Mouse (Mus musculus) myocyte (in vitro differentiated cells): ENCODE results near the gene 2410137M14Rik.

Experiments used
- POLR2A ChIP-seq: IDR thresholded peaks from one replicate; pipeline ENCODE4 v1.6.1; 2011; ENCODE audit warnings: low read depth, mild to moderate bottlenecking, control low read depth, moderate library complexity; ENCODE audit not compliant: insufficient read length
- TCF12 ChIP-seq: IDR thresholded peaks from one replicate; pipeline ENCODE4 v1.6.1; 2011; ENCODE audit warnings: mild to moderate bottlenecking, control low read depth; ENCODE audit not compliant: poor library complexity, insufficient read depth, severe bottlenecking

GRCm38 (mm10) chr17:37018328-37018727 is 37.3 kb upstream of the 2410137M14Rik start:
- TF ChIP-seq POLR2A: no peak
- TF ChIP-seq TCF12: no peak
